Mouse (Mus musculus) thymus, postnatal 14 days (tissue): ENCODE measurements at regions not wholly inside any gene's neighbourhood (a gene's known extent, or its start where the extent isn't known, plus 50 kb on each side); places are given as distances from the start of the nearest gene placed in this dataset.

ENCODE experiments used
- DNase-seq: peaks from one replicate; pipeline ENCODE4 v3.0.0; 2021

DNA sequence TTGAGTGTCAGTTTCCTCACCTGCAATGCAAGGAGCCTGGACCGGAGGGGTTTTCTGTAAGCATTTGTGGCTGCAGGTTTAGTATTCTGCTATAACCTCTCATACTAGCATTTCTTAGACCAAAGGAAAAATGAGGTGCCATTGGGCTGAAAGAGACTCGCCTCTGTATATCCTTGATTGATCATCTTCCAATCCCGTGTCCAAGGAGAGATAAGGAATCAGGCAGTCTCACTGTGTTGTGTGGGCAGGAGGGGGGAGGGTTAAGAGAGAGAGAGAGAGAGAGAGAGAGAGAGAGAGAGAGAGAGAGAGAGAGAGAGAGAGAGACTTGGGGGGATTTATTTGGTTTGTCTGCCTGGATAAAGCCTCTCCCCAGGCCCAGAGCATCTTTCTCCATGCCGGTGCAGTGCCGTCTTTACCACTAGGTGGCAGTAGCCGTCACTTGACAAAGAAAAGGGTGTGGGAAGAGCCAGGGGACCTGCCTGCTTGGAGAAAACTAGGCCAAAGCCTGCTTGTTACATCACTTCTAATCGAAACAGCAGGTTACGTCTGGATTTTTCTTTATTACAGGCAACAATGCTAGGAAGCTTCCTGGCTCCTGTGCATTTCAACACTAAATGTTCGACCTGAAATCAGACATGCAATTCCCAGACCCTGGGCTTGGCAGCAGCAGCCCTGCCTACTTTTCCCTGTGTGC lies 56.1 kb upstream of the Ces5a start:
- peak; percentile 47 for DNase-seq

DNA sequence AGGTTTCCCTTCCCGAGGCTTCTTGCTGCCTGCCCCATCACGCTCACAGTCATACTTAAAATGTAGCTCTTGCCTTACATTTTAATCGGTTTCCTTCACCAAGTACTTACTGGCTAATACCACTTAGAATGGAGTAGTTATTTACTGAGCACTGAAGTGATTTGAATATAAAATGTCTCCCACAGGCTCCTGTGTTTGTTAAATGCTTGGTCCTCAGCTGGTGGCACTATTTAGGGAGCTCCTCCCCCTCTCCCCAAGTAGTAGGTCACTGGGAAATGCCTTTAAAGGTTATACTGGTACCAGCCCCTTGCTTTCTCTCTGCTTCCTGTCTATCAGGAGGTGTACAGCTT lies 56.6 kb upstream of the Ces5a start:
- DNase-seq, result no peak

DNA sequence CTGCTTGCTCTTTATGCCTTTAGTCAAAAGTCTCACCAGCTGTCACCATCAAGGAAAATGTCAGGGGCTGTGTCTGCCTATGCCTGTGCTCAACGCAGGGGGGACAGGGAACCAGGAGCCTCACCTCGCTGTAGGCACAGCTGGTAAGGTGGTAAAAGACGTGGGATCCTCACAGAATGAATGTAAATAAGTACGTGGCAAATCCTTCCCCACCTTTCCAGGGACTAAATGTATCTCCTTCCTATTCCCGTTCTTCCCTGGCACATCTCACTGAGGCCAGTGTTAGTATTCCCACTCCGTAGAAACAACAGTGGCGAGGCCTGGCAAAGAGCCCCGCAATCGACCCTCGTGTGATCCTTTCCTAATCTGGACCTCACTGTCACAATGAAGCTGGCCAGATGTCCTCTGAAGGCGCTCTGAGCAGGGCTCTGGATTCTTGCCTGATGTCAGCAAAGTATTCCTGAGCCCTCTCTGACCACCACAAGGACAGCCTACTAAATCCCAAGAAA lies 63.0 kb upstream of the Ces5a start:
- no peak for DNase-seq

DNA sequence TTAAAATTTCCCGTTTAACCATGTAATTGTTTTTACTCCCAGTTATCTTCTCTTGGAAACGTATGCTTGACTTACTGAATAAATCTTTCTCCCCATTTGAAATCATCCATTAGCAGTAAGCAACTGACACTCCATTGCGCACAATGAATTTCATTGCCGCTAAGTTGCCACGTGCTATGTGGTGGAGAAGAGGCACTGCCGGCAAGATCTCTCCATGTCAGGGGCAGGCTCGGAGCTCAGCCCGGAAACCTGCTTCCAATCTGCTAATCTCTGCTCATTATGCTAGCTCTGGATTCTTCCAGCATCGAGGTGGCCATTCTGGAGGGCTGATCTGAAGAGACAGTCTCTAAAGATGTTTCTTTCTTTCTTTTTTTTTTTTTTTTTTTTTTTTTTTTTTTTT lies 63.7 kb upstream of the Ces5a start:
- no peak for DNase-seq

DNA sequence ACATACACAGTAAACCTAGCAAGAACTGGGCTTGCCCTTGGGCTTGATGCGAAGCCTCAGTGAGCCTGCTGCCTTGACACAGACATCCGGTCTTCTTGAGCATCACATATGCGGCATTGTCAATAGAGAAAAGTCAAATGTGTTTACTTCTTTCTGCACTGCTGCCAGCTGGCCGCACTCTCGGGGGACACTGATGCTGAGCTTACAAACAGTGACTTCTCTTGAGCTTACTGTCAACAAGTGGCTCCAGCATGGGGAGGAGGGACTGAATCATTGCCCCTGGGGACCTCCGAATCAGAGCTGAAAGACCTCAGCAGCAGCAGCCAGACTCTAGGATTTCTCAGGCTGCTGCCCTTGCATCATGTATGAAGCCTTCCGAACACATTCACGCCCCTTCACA lies 64.1 kb upstream of the Ces5a start:
- no peak for DNase-seq

GRCm38 (mm10) chr8:93626807-93627526 lies 91.3 kb upstream of the Ces5a start:
- no peak for DNase-seq

DNA sequence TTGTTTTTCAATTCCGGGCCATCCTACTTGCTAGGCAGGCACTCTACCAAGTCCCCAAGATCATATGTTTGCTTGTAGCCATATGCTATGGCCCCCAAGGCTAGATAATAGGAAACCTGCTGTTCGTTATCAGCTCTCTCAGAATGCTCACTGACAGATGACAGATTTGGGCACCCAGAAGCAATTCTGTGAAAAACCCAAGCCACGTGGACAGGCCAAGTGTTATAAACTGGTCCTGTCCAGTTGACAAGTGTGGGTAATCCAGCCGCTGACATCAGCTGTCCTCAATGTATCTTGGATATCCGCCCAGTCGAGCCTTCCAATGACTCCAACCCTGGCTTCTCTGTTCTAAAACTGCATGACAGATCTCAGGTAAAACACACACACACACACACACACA lies 92.0 kb upstream of the Ces5a start:
- no peak for DNase-seq

DNA sequence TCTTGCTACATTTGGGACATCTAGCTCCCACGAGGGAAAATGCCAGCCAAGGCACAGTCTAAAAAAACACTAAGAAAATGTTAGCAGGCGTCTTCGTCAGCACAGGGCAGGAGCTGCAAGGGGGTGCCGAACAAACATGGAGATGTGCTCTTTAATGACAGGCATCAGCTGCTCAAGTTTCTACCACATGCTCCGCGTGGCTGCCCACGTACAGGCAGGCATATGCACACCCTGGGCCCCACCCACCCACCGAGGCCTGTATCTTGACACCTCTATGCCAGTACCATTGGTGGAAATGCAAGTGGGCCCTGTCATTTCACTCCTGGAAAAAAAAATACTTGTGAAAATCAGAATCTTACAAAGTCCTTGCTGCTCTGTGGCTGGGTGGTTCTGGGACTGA lies 97.3 kb upstream of the Ces5a start:
- DNase-seq, result no peak

DNA sequence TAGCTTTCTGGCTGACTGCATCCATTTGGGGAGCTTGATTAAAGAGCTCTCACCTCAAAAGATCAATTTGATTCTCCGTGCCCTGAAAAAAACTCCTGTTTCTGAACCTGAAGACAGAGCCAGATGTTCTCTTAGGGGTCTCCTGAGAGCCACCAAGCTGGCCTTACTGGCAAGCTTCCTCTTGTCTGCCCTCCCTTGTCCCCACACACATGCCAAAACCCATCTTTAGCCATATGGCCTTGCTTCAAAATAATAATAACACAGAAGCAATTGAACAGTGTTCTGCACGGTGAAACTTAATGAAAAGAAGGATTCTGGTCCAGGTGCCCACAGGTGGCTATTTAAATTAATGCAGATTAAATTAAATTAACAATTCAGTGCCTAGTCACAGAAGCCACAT lies 107.1 kb upstream of the Ces5a start:
- no peak for DNase-seq

GRCm38 (mm10) chr8:93643471-93644215 lies 108.0 kb upstream of the Ces5a start:
- no peak for DNase-seq

DNA sequence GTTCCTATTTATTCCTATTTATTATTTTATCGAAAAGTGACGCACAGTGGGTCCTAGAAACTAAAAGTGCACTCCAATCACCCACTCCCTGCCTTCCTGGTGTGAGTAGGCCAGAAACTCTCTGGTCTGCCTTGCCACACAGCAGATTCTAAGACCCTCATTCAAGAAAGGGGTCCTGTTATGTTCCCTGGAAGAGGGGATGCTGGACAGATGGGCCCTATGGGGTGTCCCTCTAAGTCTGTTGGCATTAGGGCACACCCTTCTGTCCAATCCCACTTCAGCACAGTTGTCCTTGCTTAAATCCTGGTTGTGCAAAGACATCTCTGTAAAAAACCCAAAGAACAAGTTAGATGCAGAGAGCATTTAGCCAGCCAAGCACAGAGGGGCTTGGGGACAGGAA lies 117.8 kb upstream of the Ces5a start:
- DNase-seq, result no peak

- DNase-seq, result no peak
These were observed 118.5 kb upstream of the Ces5a start for GRCm38 (mm10) chr8:93653913-93654705.

- no peak for DNase-seq
These were observed 120.1 kb upstream of the Ces5a start for GRCm38 (mm10) chr8:93655752-93656151.

GRCm38 (mm10) chr8:93661739-93662138 lies 126.1 kb upstream of the Ces5a start:
- peak; percentile 31 for DNase-seq

GRCm38 (mm10) chr8:93662219-93662618 lies 126.6 kb upstream of the Ces5a start:
- no peak for DNase-seq

DNA sequence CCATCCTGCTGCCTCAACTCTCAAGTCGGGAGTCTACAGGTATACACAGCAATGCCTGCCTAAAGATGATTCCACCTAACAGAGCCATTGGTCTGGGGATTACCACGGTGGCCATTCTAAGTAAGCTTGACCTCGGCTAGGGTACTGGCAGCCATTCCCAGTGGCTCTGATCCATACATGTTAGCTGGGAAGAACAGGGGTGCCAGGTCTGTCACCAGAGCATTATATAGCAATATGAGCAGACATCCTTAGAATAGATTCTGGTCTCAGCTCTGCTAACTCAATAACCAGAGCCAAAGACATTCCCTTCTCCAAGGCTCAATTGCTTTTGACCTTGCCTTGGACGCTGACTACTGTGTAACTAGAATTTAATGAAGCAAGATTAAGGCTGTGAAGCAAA lies 128.2 kb upstream of the Ces5a start:
- DNase-seq, result no peak

DNA sequence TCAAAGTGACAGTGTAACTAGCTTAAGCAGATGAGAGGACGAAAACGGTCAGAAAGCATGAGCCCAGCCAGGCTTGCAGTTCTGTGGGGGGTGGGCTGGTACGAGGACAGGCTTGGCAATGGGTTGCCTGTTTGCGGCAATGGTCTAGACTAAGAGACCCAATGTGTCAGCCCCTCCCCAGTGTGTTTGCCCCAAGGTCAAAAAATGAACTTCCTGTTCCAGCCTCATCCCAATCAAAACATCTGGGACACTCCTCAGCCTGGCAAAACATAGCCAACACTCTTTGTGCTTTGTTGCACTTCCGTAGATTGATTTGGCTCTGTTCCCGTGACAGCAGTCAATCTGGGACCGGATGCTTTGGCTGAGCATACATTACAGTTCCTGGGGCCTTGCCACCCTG lies 132.7 kb upstream of the Ces5a start:
- no peak for DNase-seq

- no peak for DNase-seq
These were observed 135.0 kb upstream of the Gnao1 start for GRCm38 (mm10) chr8:93674721-93675120.

DNA sequence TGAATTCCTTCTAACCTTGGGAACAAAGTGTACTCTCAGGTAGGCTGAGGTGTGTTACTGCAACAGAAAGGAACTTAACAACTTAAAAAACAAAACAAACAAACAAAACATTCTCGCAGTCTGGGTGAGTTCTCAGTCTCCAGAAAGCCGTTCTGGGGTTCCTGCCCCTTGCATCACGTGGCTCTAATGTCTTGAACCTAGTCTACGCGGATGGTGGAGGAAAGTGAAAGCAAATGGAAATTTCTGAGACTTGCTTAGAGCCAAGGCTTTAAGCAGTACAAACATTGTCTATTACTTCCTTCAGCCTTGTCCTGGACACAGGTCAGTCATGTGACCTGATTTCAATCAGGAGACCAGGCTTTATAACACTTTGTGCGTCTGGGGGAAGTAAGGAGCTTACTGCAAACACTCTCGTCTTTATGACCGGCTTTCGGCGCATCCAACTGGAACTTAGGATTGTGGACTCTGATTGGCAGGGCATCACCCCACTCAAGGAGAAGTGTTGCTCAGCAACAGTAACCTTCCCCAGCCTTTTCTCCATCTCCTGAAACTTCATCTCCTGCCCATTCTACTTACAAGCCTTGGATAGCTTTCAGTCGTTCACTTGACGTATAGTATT lies 125.9 kb upstream of the Gnao1 start:
- DNase-seq, result no peak

DNA sequence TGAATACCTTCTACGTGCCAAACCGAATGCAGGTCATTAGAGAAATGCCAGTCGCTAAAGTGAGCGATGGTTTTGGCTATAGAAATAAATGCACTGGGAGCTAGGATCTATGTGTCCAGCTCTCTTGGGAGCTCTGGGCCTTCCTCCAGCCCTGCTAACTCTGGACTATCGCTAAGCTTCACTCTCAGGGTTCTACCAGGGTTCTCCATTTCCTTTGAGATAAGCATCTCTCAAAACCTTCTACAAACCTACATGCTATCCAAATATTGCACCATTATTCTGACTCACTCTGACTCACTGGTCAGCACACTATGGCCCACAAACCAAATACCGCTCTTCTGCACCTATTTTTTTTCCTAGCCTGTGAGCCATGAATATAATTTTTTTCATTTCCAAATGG lies 125.4 kb upstream of the Gnao1 start:
- no peak for DNase-seq

DNA sequence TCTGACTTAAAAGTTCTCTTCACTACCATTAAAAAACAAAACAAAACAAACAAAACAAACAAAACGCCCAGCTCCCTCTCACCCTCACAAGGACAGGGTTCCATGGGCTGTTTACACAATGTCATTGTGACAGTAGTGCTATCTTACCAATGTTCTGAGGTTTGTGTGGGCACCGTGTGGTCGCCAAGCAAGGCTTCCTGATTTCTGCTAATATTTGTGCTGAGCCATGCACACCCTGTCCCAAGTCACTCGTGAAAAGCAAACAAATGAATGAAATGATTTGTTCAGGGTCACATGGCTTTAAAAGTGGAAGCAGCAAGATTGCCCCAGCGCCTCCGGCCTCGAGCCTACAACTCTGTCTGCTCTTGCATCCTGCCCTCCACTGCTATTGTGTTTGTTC lies 120.9 kb upstream of the Gnao1 start:
- no peak for DNase-seq

GRCm38 (mm10) chr8:93689832-93690471 lies 119.8 kb upstream of the Gnao1 start:
- DNase-seq, result no peak
